Mouse (Mus musculus) heart, postnatal 0 days (tissue): ENCODE measurements around the gene Ppm1m. TPM values are rescaled to one million over a fixed set of nuclear protein-coding genes. Genes with fewer than 3 reads are reported as not detected.

Experiments
- ATAC-seq: fragments of 200-750 bp; cut with Nextera tagmentation; 2 replicates; pipeline ENCODE4 v1.8.0; 2017; ENCODE audit warnings: low read depth, moderate number of reproducible peaks, moderate library complexity; ENCODE audit not compliant: insufficient read depth
- DNase-seq: peaks from one replicate; pipeline ENCODE4 v3.0.0-alpha.2; 2016; ENCODE audit warnings: low spot score
- H3K27ac ChIP-seq: fragments of 300-500 bp; sonication (generic); 2 replicates; pipeline ENCODE4 v1.5.1; 2014; ENCODE audit warnings: low read depth, mild to moderate bottlenecking
- H3K27me3 ChIP-seq: fragments of 300-500 bp; sonication (generic); 2 replicates; pipeline ENCODE4 v1.6.1; 2014; ENCODE audit warnings: low read length, mixed read lengths; ENCODE audit not compliant: control insufficient read depth, insufficient read depth
- H3K36me3 ChIP-seq: fragments of 300-500 bp; sonication (generic); replicated peaks from 2 replicates; pipeline ENCODE4 v1.6.1; 2014; ENCODE audit warnings: low read length, mixed read lengths; ENCODE audit not compliant: control insufficient read depth, insufficient read depth
- H3K4me1 ChIP-seq: fragments of 300-500 bp; sonication (generic); 2 replicates; pipeline ENCODE4 v1.6.1; 2014; ENCODE audit warnings: antibody characterized with exemption; ENCODE audit not compliant: control insufficient read depth, insufficient read depth
- H3K4me2 ChIP-seq: fragments of 300-500 bp; sonication (generic); 2 replicates; pipeline ENCODE4 v1.6.1; 2014; ENCODE audit warnings: low read depth, mild to moderate bottlenecking, low read length, moderate library complexity
- H3K4me3 ChIP-seq: fragments of 300-500 bp; sonication (generic); 2 replicates; pipeline ENCODE4 v1.5.1; 2014; ENCODE audit warnings: low read depth, low read length
- H3K9ac ChIP-seq: fragments of 300-500 bp; sonication (generic); replicated peaks from 2 replicates; pipeline ENCODE4 v1.6.1; 2014; ENCODE audit warnings: low read depth, low read length, mixed read lengths
- H3K9me3 ChIP-seq: fragments of 300-500 bp; sonication (generic); replicated peaks from 2 replicates; pipeline ENCODE4 v1.6.1; 2016; ENCODE audit warnings: low read length; ENCODE audit not compliant: control insufficient read depth
- CTCF ChIP-seq: IDR thresholded peaks from 2 replicates; pipeline ENCODE4 v1.5.1; 2016; ENCODE audit warnings: antibody characterized with exemption, control low read depth, low read depth
- EP300 ChIP-seq: IDR thresholded peaks from 2 replicates; pipeline ENCODE4 v1.6.1; 2016; ENCODE audit warnings: antibody characterized with exemption, low read depth
- WGBS: fragments of 180-500 bp; shearing (Covaris S2); extraction: QIAGEN DNeasy Blood & Tissue Kit; methylation state at CpG from one replicate; pipeline ENCODE4 v1.1.7; 2014; 5-methylcytosine and 5-hydroxymethylcytosine counted together
- polyA plus RNA-seq: library from polyadenylated mRNA; unstranded; fragments of >200 nt; fragmentation: Nextera tagmentation; extraction: Ambion mirVana; gene quantifications from 2 replicates; pipeline ENCODE4 v1.2.1, GENCODE M21; 2015
- total RNA-seq: library from RNA; depleted of rRNA; stranded (reverse); fragments of >200 nt; gene quantifications from 2 replicates; pipeline ENCODE4 v1.2.3, GENCODE M21; 2014; ENCODE audit warnings: low replicate concordance

Gene Ppm1m
- total and polyA plus RNA-seq, 2 experiments from 2014 or later = 13.1 to 22.8 TPM

DNA sequence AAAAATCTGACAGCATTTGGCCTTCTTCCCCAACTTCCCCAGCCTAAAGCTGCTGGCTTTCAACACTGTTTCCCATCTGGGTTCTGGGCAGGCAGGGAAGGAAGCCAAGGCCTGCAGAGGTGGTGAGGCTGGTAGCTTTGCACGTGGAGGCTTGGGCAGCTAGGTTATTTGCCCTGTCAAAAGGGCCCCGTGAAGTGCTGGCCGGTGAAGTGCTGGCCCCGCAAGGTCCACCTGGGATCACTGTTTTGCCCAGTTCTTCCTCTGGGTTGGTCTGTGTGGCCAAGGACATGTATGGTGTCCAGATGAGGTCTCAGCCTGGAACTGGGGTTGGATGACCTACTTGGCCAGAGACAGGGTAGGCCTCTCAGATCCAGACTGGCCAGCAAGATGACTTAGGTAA is 10.4 kb upstream of the Ppm1m start:
- whole genome bisulfite sequencing = 74% methylated on average over 4 of the region's 4 CpGs

DNA sequence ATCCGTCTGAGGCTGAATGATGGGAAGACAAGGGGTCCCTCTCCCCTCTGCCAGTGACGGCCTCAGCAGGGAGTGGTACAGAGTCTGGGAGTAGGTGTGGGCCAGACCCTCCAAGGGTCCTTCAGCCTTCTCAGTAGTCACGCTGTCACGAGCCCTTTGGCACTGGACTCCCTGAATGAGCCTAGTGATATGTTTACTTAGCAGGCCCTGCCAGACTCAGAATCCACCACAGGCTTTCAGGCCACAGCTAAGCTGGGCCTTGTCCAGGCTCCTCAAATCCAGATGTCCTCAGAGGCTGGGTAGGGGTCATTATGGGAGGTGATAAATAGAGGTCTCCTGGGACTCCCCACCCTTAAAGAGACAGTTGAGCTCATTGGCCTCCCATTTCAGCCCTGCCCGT is 8.6 kb upstream of the Ppm1m start:
- no peak for ATAC-seq
- peak overlapping the region; percentile 58 for H3K4me2 ChIP-seq
- peaks cover 43% of the 10 kb centered on the region for H3K4me1 ChIP-seq
- 77% methylated on average over 5 of the region's 5 CpGs for WGBS
- DNase-seq = no peak
- peak overlapping the region; percentile 50 for H3K27ac ChIP-seq
- H3K9me3 ChIP-seq = no peaks in the 10 kb centered on the region
- H3K36me3 ChIP-seq = peaks cover 9% of the 10 kb centered on the region
- no peaks in the 10 kb centered on the region for H3K27me3 ChIP-seq
- H3K9ac ChIP-seq = no peak overlapping the region
- TF ChIP-seq CTCF (no peak), EP300 (no peak)
- no peak overlapping the region for H3K4me3 ChIP-seq

More for the DNA sequence above, 10.4 kb upstream of the Ppm1m start:
- Histone ChIP-seq H3K36me3 (peaks cover 26% of the 10 kb centered on the region), H3K4me3 (no peak overlapping the region), H3K9ac (no peak overlapping the region), H3K9me3 (no peaks in the 10 kb centered on the region), H3K4me2 (no peak overlapping the region), H3K27me3 (no peaks in the 10 kb centered on the region), H3K27ac (no peak overlapping the region), H3K4me1 (peaks cover 26% of the 10 kb centered on the region)
- TF ChIP-seq CTCF (no peak), EP300 (no peak)
- ATAC-seq (no peak), DNase-seq (no peak)

DNA sequence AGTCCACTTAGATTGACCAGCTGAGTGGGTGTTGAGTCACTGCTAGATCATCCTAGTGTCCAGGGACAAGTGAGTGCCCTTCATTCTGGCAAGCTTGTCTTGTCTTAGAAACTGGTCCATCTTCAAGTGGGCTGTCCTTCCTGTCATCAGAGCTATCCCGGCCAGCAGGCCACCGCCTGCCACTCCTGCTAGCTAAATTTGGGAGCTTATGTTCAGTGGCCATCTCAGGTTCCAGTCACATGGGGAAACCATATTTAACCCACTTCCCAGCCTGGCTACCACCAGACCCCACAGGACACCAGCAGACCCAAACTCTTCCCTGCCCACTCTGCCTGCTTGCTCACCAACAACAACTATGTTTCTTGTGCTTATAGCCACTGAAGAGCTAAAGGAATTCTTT is 7.0 kb upstream of the Ppm1m start:
- DNase-seq (peak; percentile 31), ATAC-seq (no peak)
- H3K36me3 ChIP-seq = no peaks in the 10 kb centered on the region
- no peaks in the 10 kb centered on the region for H3K27me3 ChIP-seq
- no peaks in the 10 kb centered on the region for H3K9me3 ChIP-seq
- peaks cover 43% of the 10 kb centered on the region for H3K4me1 ChIP-seq
- peak overlapping the region; percentile 77 for H3K27ac ChIP-seq
- 19% methylated on average over 2 of the region's 2 CpGs for WGBS
- H3K9ac ChIP-seq = peak overlapping the region; percentile 46
- H3K4me2 ChIP-seq = peak overlapping the region; percentile 58
- TF ChIP-seq EP300 = no peak; the same call in 1 of the 2 replicates
- TF ChIP-seq CTCF = no peak
- peak overlapping the region; percentile 38 for H3K4me3 ChIP-seq

DNA sequence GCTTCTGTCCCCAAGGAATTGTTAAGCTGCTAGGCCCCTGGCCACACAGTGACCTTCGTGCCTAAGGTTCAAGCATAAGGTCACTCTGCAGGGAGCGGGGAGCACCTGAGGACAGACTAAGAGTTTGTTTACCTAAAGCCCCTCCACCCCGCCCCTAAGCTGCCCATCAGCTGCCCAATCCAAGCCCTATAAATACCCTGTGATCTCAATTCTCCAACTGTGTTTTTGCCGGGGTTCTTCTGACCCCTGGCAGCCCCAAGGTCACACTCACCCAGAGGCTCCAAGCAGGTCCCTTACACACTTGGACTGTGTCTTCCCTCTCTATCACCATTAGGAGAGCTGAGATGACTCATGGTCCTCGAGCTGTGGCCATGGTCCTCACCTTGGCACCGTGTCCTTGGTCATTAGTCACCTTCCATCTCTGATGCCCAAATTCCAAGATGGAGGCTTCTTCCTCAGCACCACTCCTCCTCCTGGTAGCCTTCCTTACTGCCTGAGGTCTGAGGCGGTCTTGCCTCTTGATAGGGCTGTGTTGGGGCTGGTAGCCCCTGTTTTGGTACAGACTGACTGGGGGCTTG is 6.3 kb upstream of the Ppm1m start:
- no peaks in the 10 kb centered on the region for H3K36me3 ChIP-seq
- no peak overlapping the region for H3K4me3 ChIP-seq
- peak; percentile 7; the same call in 1 of the 2 replicates for ATAC-seq
- no peaks in the 10 kb centered on the region for H3K27me3 ChIP-seq
- peaks cover 43% of the 10 kb centered on the region for H3K4me1 ChIP-seq
- no peak overlapping the region for H3K9ac ChIP-seq
- peak overlapping the region; percentile 77 for H3K27ac ChIP-seq
- 68% methylated on average over 7 of the region's 7 CpGs for WGBS
- no peak overlapping the region for H3K4me2 ChIP-seq
- TF ChIP-seq EP300 (no peak), CTCF (no peak)
- DNase-seq = no peak
- H3K9me3 ChIP-seq = no peaks in the 10 kb centered on the region

DNA sequence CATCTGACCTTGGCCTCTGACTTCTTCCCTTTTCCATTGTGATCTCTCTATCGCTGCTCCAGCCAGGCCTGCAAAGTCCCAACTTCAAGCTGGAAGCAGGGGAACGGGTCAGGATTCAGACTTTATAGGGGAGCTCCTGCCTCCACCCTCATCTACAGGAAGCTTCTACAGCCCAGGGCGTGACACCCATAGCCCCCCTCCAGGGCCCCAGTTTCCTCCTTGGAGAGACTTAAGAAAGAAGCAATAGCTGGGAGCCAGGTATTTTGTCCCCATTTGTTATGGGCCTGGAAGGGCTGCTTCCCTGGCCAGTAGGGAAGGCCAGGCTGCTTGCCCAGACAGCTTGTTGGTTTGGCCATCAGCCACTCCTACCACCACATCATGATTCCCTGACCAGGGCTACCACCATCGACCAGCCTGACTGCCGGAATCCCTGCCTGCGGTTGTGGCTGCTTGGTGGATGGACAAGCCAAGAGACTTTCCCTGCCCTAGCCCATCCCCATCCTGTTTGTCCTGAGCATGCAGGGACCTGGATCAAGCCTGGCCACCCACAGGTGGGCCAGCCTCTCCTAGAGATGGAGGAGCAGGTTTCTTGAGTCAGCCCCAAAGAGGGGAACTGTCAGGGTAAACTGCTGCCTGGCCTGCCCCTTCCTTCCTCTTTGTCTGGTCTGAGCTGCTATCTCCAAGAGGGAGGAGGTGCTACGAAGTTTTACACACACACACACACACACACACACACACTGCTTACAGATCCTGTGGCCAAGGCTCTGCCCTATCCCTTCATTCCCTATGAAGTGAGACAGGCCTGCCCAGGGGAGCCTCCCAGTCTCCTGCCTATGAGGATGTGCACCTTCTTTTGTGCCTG is 4.7 kb upstream of the Ppm1m start:
- Histone ChIP-seq H3K4me3 (peak overlapping the region; percentile 61), H3K9ac (no peak overlapping the region), H3K36me3 (no peaks in the 10 kb centered on the region), H3K4me2 (peak overlapping the region; percentile 73), H3K27ac (peak overlapping the region; percentile 73; the same call in 1 of the 2 replicates), H3K4me1 (peaks cover 51% of the 10 kb centered on the region), H3K9me3 (no peaks in the 10 kb centered on the region), H3K27me3 (no peaks in the 10 kb centered on the region)
- DNase-seq (no peak), ATAC-seq (no peak)
- WGBS = 59% methylated on average over 7 of the region's 7 CpGs
- no peak for TF ChIP-seq CTCF
- TF ChIP-seq EP300 = no peak
